Mouse (Mus musculus): ENCODE measurements around the gene Fcgr1.
"Not testable (repeated sequence)": the region's sequence is repeated elsewhere in the genome, so short reads cannot be mapped to it uniquely, and the experiment has no call there.

The Fcgr1 gene

GRCm38 (mm10) chr3:96328060-96328729 is 34.4 kb upstream of the Fcgr1 start:
- in situ Hi-C loops (cut with MboI, MseI), result not testable (repeated sequence)

GRCm38 (mm10) chr3:96327647-96328046 is 33.9 kb upstream of the Fcgr1 start:
- in situ Hi-C loops (cut with MboI, MseI), result no loop called here

GRCm38 (mm10) chr3:96327131-96327530 is 33.4 kb upstream of the Fcgr1 start:
- in situ Hi-C loops (cut with MboI, MseI), result no loop called here

GRCm38 (mm10) chr3:96323806-96324205 is 30.0 kb upstream of the Fcgr1 start:
- in situ Hi-C loops (cut with MboI, MseI), result not testable (repeated sequence)

GRCm38 (mm10) chr3:96322609-96323008 is 28.8 kb upstream of the Fcgr1 start:
- in situ Hi-C loops (cut with MboI, MseI), result no loop called here

GRCm38 (mm10) chr3:96321891-96322290 is 28.1 kb upstream of the Fcgr1 start:
- in situ Hi-C loops (cut with MboI, MseI), result no loop called here

GRCm38 (mm10) chr3:96320003-96320402 is 26.2 kb upstream of the Fcgr1 start:
- in situ Hi-C loops (cut with MboI, MseI), result not testable (repeated sequence)

- in situ Hi-C loops (cut with MboI, MseI), result no loop called here
Measured at GRCm38 (mm10) chr3:96312341-96313098, 18.8 kb upstream of the Fcgr1 start.

- in situ Hi-C loops (cut with MboI, MseI), result no loop called here
Measured at GRCm38 (mm10) chr3:96309441-96309840, 15.7 kb upstream of the Fcgr1 start.

GRCm38 (mm10) chr3:96306506-96306905 is 12.7 kb upstream of the Fcgr1 start:
- in situ Hi-C loops (cut with MboI, MseI), result no loop called here

GRCm38 (mm10) chr3:96302076-96302475 is 8.3 kb upstream of the Fcgr1 start:
- in situ Hi-C loops (cut with MboI, MseI), result no loop called here

- in situ Hi-C loops (cut with MboI, MseI), result no loop called here
Measured at GRCm38 (mm10) chr3:96300706-96301529, 7.1 kb upstream of the Fcgr1 start.

GRCm38 (mm10) chr3:96299562-96299961 is 5.8 kb upstream of the Fcgr1 start:
- in situ Hi-C loops (cut with MboI, MseI), result no loop called here

GRCm38 (mm10) chr3:96298360-96298759 is 4.6 kb upstream of the Fcgr1 start:
- in situ Hi-C loops (cut with MboI, MseI), result no loop called here

GRCm38 (mm10) chr3:96293368-96293767 is 401 bp downstream of the Fcgr1 start:
- in situ Hi-C loops (cut with MboI, MseI), result no loop called here

GRCm38 (mm10) chr3:96292641-96293040 is 1.1 kb downstream of the Fcgr1 start:
- in situ Hi-C loops (cut with MboI, MseI), result no loop called here

- in situ Hi-C loops (cut with MboI, MseI), result not testable (repeated sequence)
Measured at GRCm38 (mm10) chr3:96290727-96291126, 3.0 kb downstream of the Fcgr1 start.

- in situ Hi-C loops (cut with MboI, MseI), result loop anchor here (10.0 kb wide), 1 partner anchor 46 kb away; no protein-coding TSS in a partner anchor
Measured at GRCm38 (mm10) chr3:96289201-96289600, 4.6 kb downstream of the Fcgr1 start.

- in situ Hi-C loops (cut with MboI, MseI), result loop anchor here (10.0 kb wide), 1 partner anchor 47 kb away; no protein-coding TSS in a partner anchor
Measured at GRCm38 (mm10) chr3:96287334-96287733, 6.4 kb downstream of the Fcgr1 start.

GRCm38 (mm10) chr3:96284457-96284856 is 9.3 kb downstream of the Fcgr1 start:
- in situ Hi-C loops (cut with MboI, MseI), result loop anchor here (10.0 kb wide), 1 partner anchor 50 kb away; no protein-coding TSS in a partner anchor

- in situ Hi-C loops (cut with MboI, MseI), result loop anchor here (10.0 kb wide), 1 partner anchor 54 kb away; no protein-coding TSS in a partner anchor
Measured at GRCm38 (mm10) chr3:96280660-96281059, 13.1 kb downstream of the Fcgr1 start.
